ENCODE assay signal across 18 mouse cellular contexts in the genomic region with DNA sequence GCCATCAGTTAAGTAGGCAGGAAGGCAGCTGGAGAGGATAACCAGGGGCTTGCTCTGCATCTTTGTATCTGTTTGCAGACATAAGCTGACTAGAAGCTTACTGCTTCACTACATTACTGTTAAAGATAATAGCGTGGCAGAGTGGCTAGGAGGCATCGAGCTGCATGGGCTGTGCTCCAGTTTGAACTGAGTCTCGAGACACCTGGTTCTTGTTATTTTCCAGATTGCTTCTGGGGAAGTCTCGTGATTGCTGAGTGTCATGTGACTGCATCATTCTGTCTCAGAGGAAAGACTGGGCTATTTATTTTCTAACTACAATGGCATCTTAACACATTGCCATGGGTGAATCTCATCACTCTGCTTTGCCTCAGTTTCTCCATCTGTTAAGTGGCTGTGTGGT.
DNase-seq lines count a peak whose midpoint lies in the region; ATAC-seq and TF ChIP-seq lines count a peak whose summit lies in the region.
"Had no signal": no experiment of that assay in that cellular context is flagged by ENCODE, and none has a peak within 500 bp of the region (broad histone marks: within the 10 kb centered on the region; RNA-seq: fewer than 3 reads in every experiment).

No protein-coding gene starts in this region.

- peaks cover 6% of the 10 kb centered on the region for H3K4me1 ChIP-seq in stomach, embryonic 16.5 days (ENCODE audit: control insufficient read depth, insufficient read depth, low read length)
- no peaks in the 10 kb centered on the region for H3K4me1 ChIP-seq in hindbrain, embryonic 16.5 days (ENCODE audit: control insufficient read depth, insufficient read depth, low read depth, low read length)
- H3K4me1 ChIP-seq: hindbrain, embryonic 15.5 days had no signal

- H3K36me3 ChIP-seq in stomach, embryonic 16.5 days (ENCODE audit: control insufficient read depth, insufficient read depth, low read length): no peaks in the 10 kb centered on the region
- no peaks in the 10 kb centered on the region for H3K36me3 ChIP-seq in hindbrain, embryonic 16.5 days (ENCODE audit: control insufficient read depth, insufficient read depth, low read length)
- H3K36me3 ChIP-seq: hindbrain, embryonic 15.5 days; liver, embryonic 13.5 days had no signal

- H3K9me3 ChIP-seq in stomach, embryonic 16.5 days (replicated peaks; ENCODE audit: control insufficient read depth, low read length): no peaks in the 10 kb centered on the region
- H3K9me3 ChIP-seq in hindbrain, embryonic 16.5 days (ENCODE audit: control insufficient read depth, low read length): no peaks in the 10 kb centered on the region
- H3K9me3 ChIP-seq: G1E; hindbrain, embryonic 15.5 days; liver, embryonic 13.5 days had no signal

- DNase-seq in layer of hippocampus, adult 9-11 months: peak; percentile 16
- no peak for DNase-seq in layer of hippocampus, postnatal 14 days (ENCODE audit: low spot score in 2 of 2)
- peak; percentile 6 for DNase-seq in brain, adult 2 months (ENCODE audit: low read depth, low spot score)
- peak; percentile 74 for DNase-seq in forelimb bud, embryonic 11.5 days (ENCODE audit: low read depth, low spot score)
- DNase-seq in left cerebral cortex, adult 18-20 months (ENCODE audit: low spot score in 2 of 2): no peak
- DNase-seq in layer of hippocampus, adult 2 months (ENCODE audit: low spot score in 2 of 2): no peak
- DNase-seq: adrenal gland, postnatal 14 days; cerebellum, adult 9-10 months; heart, postnatal 14 days; kidney, adult 9 months; liver, embryonic 13.5 days; lung, postnatal 4 days; midbrain, embryonic 14.5 days had no signal

- 0 out of 2 replicates have a peak overlapping the region, but pooled peaks have one; percentile 56 for H3K27ac ChIP-seq in stomach, embryonic 16.5 days (ENCODE audit: low read length)
- no peak overlapping the region for H3K27ac ChIP-seq in hindbrain, embryonic 16.5 days (ENCODE audit: low read depth, low read length)
- no peak overlapping the region for H3K27ac ChIP-seq in layer of hippocampus, adult 2 months
- H3K27ac ChIP-seq: hindbrain, embryonic 15.5 days; liver, embryonic 13.5 days had no signal

- H3K27me3 ChIP-seq in stomach, embryonic 16.5 days (ENCODE audit: control insufficient read depth, insufficient read depth, low read length): no peaks in the 10 kb centered on the region
- no peaks in the 10 kb centered on the region for H3K27me3 ChIP-seq in hindbrain, embryonic 16.5 days (replicated peaks; ENCODE audit: control insufficient read depth, insufficient read depth, low read length)
- H3K27me3 ChIP-seq: hindbrain, embryonic 15.5 days; liver, embryonic 13.5 days had no signal

- no peak for TF ChIP-seq CTCF in layer of hippocampus, adult 2 months (conservative IDR thresholded peaks at IDR 0.05)

- no peak overlapping the region for H3K4me2 ChIP-seq in stomach, embryonic 16.5 days (ENCODE audit: low read depth, low read length)
- H3K4me2 ChIP-seq in hindbrain, embryonic 16.5 days (ENCODE audit: low read length): no peak overlapping the region
- H3K4me2 ChIP-seq: hindbrain, embryonic 15.5 days; liver, embryonic 13.5 days had no signal

- no peak overlapping the region for H3K4me3 ChIP-seq in stomach, embryonic 16.5 days (replicated peaks; ENCODE audit: low read length)
- H3K4me3 ChIP-seq in hindbrain, embryonic 16.5 days (ENCODE audit: low read length): no peak overlapping the region
- no peak overlapping the region for H3K4me3 ChIP-seq in layer of hippocampus, adult 2 months
- H3K4me3 ChIP-seq: hindbrain, embryonic 15.5 days; liver, embryonic 13.5 days had no signal

- WGBS in stomach, embryonic 16.5 days: 30% methylated on average over 4 of the region's 4 CpGs
- 40% methylated on average over 4 of the region's 4 CpGs for WGBS in hindbrain, embryonic 16.5 days

- no peak for ATAC-seq in stomach, embryonic 16.5 days (ENCODE audit: insufficient read depth, low FRiP score)
- no peak for ATAC-seq in hindbrain, embryonic 16.5 days
- ATAC-seq: forebrain, embryonic 14.5 days had no signal

- no peak overlapping the region for H3K9ac ChIP-seq in stomach, embryonic 16.5 days (ENCODE audit: low read length)
- no peak overlapping the region for H3K9ac ChIP-seq in hindbrain, embryonic 16.5 days (ENCODE audit: low read depth, low read length)
- H3K9ac ChIP-seq: hindbrain, embryonic 15.5 days; liver, embryonic 13.5 days had no signal

Comparison
In these comparisons a context has a peak if more than half of its experiments do, and no peak if none do; other contexts are left out.
1. DNase-seq: peak in layer of hippocampus, adult 9-11 months (single experiment), brain, adult 2 months (single experiment) and forelimb bud, embryonic 11.5 days (single experiment); none in layer of hippocampus, postnatal 14 days (0 of 2), left cerebral cortex, adult 18-20 months (0 of 2) and layer of hippocampus, adult 2 months (0 of 2).